Mouse (Mus musculus) CH12.LX (cell line): Measurements from ENCODE around the gene Ppl.

ENCODE experiments used
- CTCF ChIP-seq, 2 experiments: IDR thresholded peaks in 1 of 2; conservative IDR thresholded peaks in 1 of 2; 2 replicates each; pipeline ENCODE4 v1.5.1; 2011 to 2012; ENCODE audit warnings: low read depth in 2 of 2, low read length in 2 of 2, improper control_type of control experiment in 1 of 2, inconsistent platforms in 1 of 2, mild to moderate bottlenecking in 1 of 2, moderate library complexity in 1 of 2
- EP300 ChIP-seq: IDR thresholded peaks from 2 replicates; pipeline ENCODE4 v1.6.1; 2011; ENCODE audit warnings: low read length, improper control_type of control experiment
- MAX ChIP-seq: IDR thresholded peaks from 2 replicates; pipeline ENCODE4 v1.6.1; 2011; ENCODE audit warnings: low read length, improper control_type of control experiment
- NRF1 ChIP-seq: IDR thresholded peaks from 2 replicates; pipeline ENCODE4 v1.6.1; 2014; ENCODE audit warnings: low read depth, mild to moderate bottlenecking, inconsistent platforms, low read length, improper control_type of control experiment, moderate library complexity
- PAX5 ChIP-seq: IDR thresholded peaks from 2 replicates; pipeline ENCODE4 v1.6.1; 2012; ENCODE audit warnings: low read length, inconsistent platforms, mixed read lengths
- POLR2A ChIP-seq: IDR thresholded peaks from 2 replicates; pipeline ENCODE4 v1.6.1; 2011; ENCODE audit warnings: low read depth, mild to moderate bottlenecking, improper control_type of control experiment, low read length
- POLR2AphosphoS2 ChIP-seq: IDR thresholded peaks from 2 replicates; pipeline ENCODE4 v1.6.1; 2011; ENCODE audit warnings: low read depth, low read length, improper control_type of control experiment
- ZC3H11A ChIP-seq: IDR thresholded peaks from 2 replicates; pipeline ENCODE4 v1.6.1; 2012; ENCODE audit warnings: low read depth, mild to moderate bottlenecking, inconsistent platforms, low read length, improper control_type of control experiment
- ZKSCAN1 ChIP-seq: IDR thresholded peaks from 2 replicates; pipeline ENCODE4 v1.6.1; 2012; ENCODE audit warnings: low read depth, inconsistent platforms, low read length, improper control_type of control experiment, borderline replicate concordance
- ZMIZ1 ChIP-seq: IDR thresholded peaks from 2 replicates; pipeline ENCODE4 v1.6.1; 2012; ENCODE audit warnings: low read depth, mild to moderate bottlenecking, inconsistent platforms, low read length, improper control_type of control experiment

GRCm38 (mm10) chr16:5036649-5037234 lies 95.5 kb downstream of the Ppl start:
- TF ChIP-seq PAX5 (no peak), CTCF (conservative IDR thresholded peaks at IDR 0.05 in 1 of 2, IDR thresholded peaks at IDR 0.05 in 1 of 2; ENCODE audit: low read depth in 2 of 2, low read length in 2 of 2) (no peak), MAX (no peak), EP300 (no peak), POLR2AphosphoS2 (no peak), POLR2A (no peak), NRF1 (no peak), ZKSCAN1 (no peak), ZMIZ1 (no peak), ZC3H11A (no peak)
